Mouse (Mus musculus): Measurements from ENCODE around the gene Slc25a12. TPM values are rescaled to one million over a fixed set of nuclear protein-coding genes. Genes with fewer than 3 reads are reported as not detected.

The Slc25a12 gene
- 3.2 and 3.7 TPM in 2 replicates for polyA plus RNA-seq (2012; rRNA removed)

- H3K4me1 ChIP-seq (ENCODE audit: control insufficient read depth, insufficient read depth, low read length): peaks cover 2% of the 10 kb centered on the region
- H3K27ac ChIP-seq (ENCODE audit: control insufficient read depth, insufficient read depth, low read depth, low read length): peak within 1 kb of the TSS; percentile 10
- TF ChIP-seq CTCF (IDR thresholded peaks at IDR 0.05; ENCODE audit: control insufficient read depth, insufficient read depth, insufficient replicate concordance, low read depth, low read length) (no peak), POLR2A (IDR thresholded peaks at IDR 0.05; ENCODE audit: control insufficient read depth, low read depth, low read length) (no peak)
- H3K4me3 ChIP-seq (ENCODE audit: control insufficient read depth, low read depth, low read length): peak within 1 kb of the TSS; percentile 86
- H3K27me3 ChIP-seq (ENCODE audit: control insufficient read depth, insufficient read depth, low read length): no peaks in the 10 kb centered on the region
- H3K36me3 ChIP-seq (ENCODE audit: control insufficient read depth, insufficient read depth, low read length): no peaks in the 10 kb centered on the region
Measured at GRCm38 (mm10) chr2:71367125-71367880, at the start of gene Slc25a12. Gene Slc25a12, minus strand, starts transcription at chr2:71367749.

- Histone ChIP-seq H3K4me1 (ENCODE audit: control insufficient read depth, insufficient read depth, low read length) (no peaks in the 10 kb centered on the region), H3K27me3 (ENCODE audit: control insufficient read depth, insufficient read depth, low read length) (no peaks in the 10 kb centered on the region), H3K27ac (ENCODE audit: control insufficient read depth, insufficient read depth, low read depth, low read length) (no peak overlapping the region), H3K4me3 (ENCODE audit: control insufficient read depth, low read depth, low read length) (no peak overlapping the region), H3K36me3 (ENCODE audit: control insufficient read depth, insufficient read depth, low read length) (no peaks in the 10 kb centered on the region)
- TF ChIP-seq POLR2A (IDR thresholded peaks at IDR 0.05; ENCODE audit: control insufficient read depth, low read depth, low read length) (no peak), CTCF (IDR thresholded peaks at IDR 0.05; ENCODE audit: control insufficient read depth, insufficient read depth, insufficient replicate concordance, low read depth, low read length) (no peak)
Measured at GRCm38 (mm10) chr2:71405613-71406012, 38.1 kb upstream of the Slc25a12 start.

- Histone ChIP-seq H3K4me3 (ENCODE audit: control insufficient read depth, low read depth, low read length) (peak overlapping the region; percentile 90), H3K27me3 (ENCODE audit: control insufficient read depth, insufficient read depth, low read length) (no peaks in the 10 kb centered on the region), H3K36me3 (ENCODE audit: control insufficient read depth, insufficient read depth, low read length) (no peaks in the 10 kb centered on the region), H3K27ac (ENCODE audit: control insufficient read depth, insufficient read depth, low read depth, low read length) (no peak overlapping the region; the same call in 1 of the 2 replicates), H3K4me1 (ENCODE audit: control insufficient read depth, insufficient read depth, low read length) (peaks cover 7% of the 10 kb centered on the region)
- TF ChIP-seq CTCF (IDR thresholded peaks at IDR 0.05; ENCODE audit: control insufficient read depth, insufficient read depth, insufficient replicate concordance, low read depth, low read length) (no peak), POLR2A (IDR thresholded peaks at IDR 0.05; ENCODE audit: control insufficient read depth, low read depth, low read length) (no peak)
Measured at GRCm38 (mm10) chr2:71389864-71390263, 22.3 kb upstream of the Slc25a12 start.

GRCm38 (mm10) chr2:71388951-71389763, 21.6 kb upstream of the Slc25a12 start, which contains the start of gene Hat1:
Gene Hat1, plus strand, starts transcription at chr2:71388958.
- no peaks in the 10 kb centered on the region for H3K36me3 ChIP-seq (ENCODE audit: control insufficient read depth, insufficient read depth, low read length)
- H3K4me1 ChIP-seq (ENCODE audit: control insufficient read depth, insufficient read depth, low read length): peaks cover 7% of the 10 kb centered on the region
- H3K27ac ChIP-seq (ENCODE audit: control insufficient read depth, insufficient read depth, low read depth, low read length): peak within 1 kb of the TSS; percentile 79
- H3K27me3 ChIP-seq (ENCODE audit: control insufficient read depth, insufficient read depth, low read length): no peaks in the 10 kb centered on the region
- H3K4me3 ChIP-seq (ENCODE audit: control insufficient read depth, low read depth, low read length): peak within 1 kb of the TSS; percentile 90
- no peak for TF ChIP-seq CTCF (IDR thresholded peaks at IDR 0.05; ENCODE audit: control insufficient read depth, insufficient read depth, insufficient replicate concordance, low read depth, low read length)
- peak; percentile 91 for TF ChIP-seq POLR2A (IDR thresholded peaks at IDR 0.05; ENCODE audit: control insufficient read depth, low read depth, low read length)

- peak overlapping the region; percentile 32; the same call in 1 of the 2 replicates for H3K27ac ChIP-seq (ENCODE audit: control insufficient read depth, insufficient read depth, low read depth, low read length)
- H3K4me3 ChIP-seq (ENCODE audit: control insufficient read depth, low read depth, low read length): peak overlapping the region; percentile 61
- TF ChIP-seq CTCF (IDR thresholded peaks at IDR 0.05; ENCODE audit: control insufficient read depth, insufficient read depth, insufficient replicate concordance, low read depth, low read length) (no peak), POLR2A (IDR thresholded peaks at IDR 0.05; ENCODE audit: control insufficient read depth, low read depth, low read length) (no peak)
- H3K27me3 ChIP-seq (ENCODE audit: control insufficient read depth, insufficient read depth, low read length): no peaks in the 10 kb centered on the region
- no peaks in the 10 kb centered on the region for H3K36me3 ChIP-seq (ENCODE audit: control insufficient read depth, insufficient read depth, low read length)
- H3K4me1 ChIP-seq (ENCODE audit: control insufficient read depth, insufficient read depth, low read length): peaks cover 11% of the 10 kb centered on the region
Measured at GRCm38 (mm10) chr2:71387766-71388165, 20.2 kb upstream of the Slc25a12 start.

- H3K36me3 ChIP-seq (ENCODE audit: control insufficient read depth, insufficient read depth, low read length): no peaks in the 10 kb centered on the region
- no peaks in the 10 kb centered on the region for H3K27me3 ChIP-seq (ENCODE audit: control insufficient read depth, insufficient read depth, low read length)
- H3K4me3 ChIP-seq (ENCODE audit: control insufficient read depth, low read depth, low read length): no peak overlapping the region
- no peak for TF ChIP-seq POLR2A (IDR thresholded peaks at IDR 0.05; ENCODE audit: control insufficient read depth, low read depth, low read length)
- no peak for TF ChIP-seq CTCF (IDR thresholded peaks at IDR 0.05; ENCODE audit: control insufficient read depth, insufficient read depth, insufficient replicate concordance, low read depth, low read length)
- H3K27ac ChIP-seq (ENCODE audit: control insufficient read depth, insufficient read depth, low read depth, low read length): no peak overlapping the region
- peaks cover 8% of the 10 kb centered on the region for H3K4me1 ChIP-seq (ENCODE audit: control insufficient read depth, insufficient read depth, low read length)
Measured at GRCm38 (mm10) chr2:71383890-71384289, 16.3 kb upstream of the Slc25a12 start.

- Histone ChIP-seq H3K4me1 (ENCODE audit: control insufficient read depth, insufficient read depth, low read length) (peaks cover 3% of the 10 kb centered on the region), H3K36me3 (ENCODE audit: control insufficient read depth, insufficient read depth, low read length) (no peaks in the 10 kb centered on the region), H3K27me3 (ENCODE audit: control insufficient read depth, insufficient read depth, low read length) (no peaks in the 10 kb centered on the region), H3K4me3 (ENCODE audit: control insufficient read depth, low read depth, low read length) (no peak overlapping the region), H3K27ac (ENCODE audit: control insufficient read depth, insufficient read depth, low read depth, low read length) (no peak overlapping the region)
- TF ChIP-seq POLR2A (IDR thresholded peaks at IDR 0.05; ENCODE audit: control insufficient read depth, low read depth, low read length): no peak
- TF ChIP-seq CTCF (IDR thresholded peaks at IDR 0.05; ENCODE audit: control insufficient read depth, insufficient read depth, insufficient replicate concordance, low read depth, low read length): no peak
Measured at GRCm38 (mm10) chr2:71381962-71382361, 14.4 kb upstream of the Slc25a12 start.

All from testis, adult 2 months (tissue).